Mouse (Mus musculus): Measurements from ENCODE around the gene Pabpn1l.

GRCm38 (mm10) chr8:122593783-122594507 lies 28.6 kb downstream of the Pabpn1l start:
- TF ChIP-seq CTCF (IDR thresholded peaks at IDR 0.05; ENCODE audit: low read depth, low read length) (no peak), TAL1 (conservative IDR thresholded peaks at IDR 0.05; ENCODE audit: low read depth, low read length) (no peak)
